Mouse (Mus musculus) spleen, adult 2 months (tissue): ENCODE results near the gene Nfia.

Experiments
- CTCF ChIP-seq: fragments of 200-500 bp; IDR thresholded peaks from 2 replicates; pipeline ENCODE4 v1.5.1; 2011; ENCODE audit warnings: mild to moderate bottlenecking, inconsistent platforms; ENCODE audit not compliant: insufficient read depth, insufficient read length, insufficient replicate concordance; ENCODE audit errors: extremely low read depth
- POLR2A ChIP-seq: fragments of 200-500 bp; IDR thresholded peaks from 2 replicates; pipeline ENCODE4 v1.6.1; 2011; ENCODE audit warnings: low read depth, low read length, inconsistent platforms

- no peak for TF ChIP-seq POLR2A
- TF ChIP-seq CTCF = no peak
Observed at GRCm38 (mm10) chr4:97795957-97796356, 23.4 kb downstream of the Nfia start.
